Mouse (Mus musculus): Measurements from ENCODE around the gene Bhlha9. TPM values are rescaled to one million over a fixed set of nuclear protein-coding genes. Genes with fewer than 3 reads are reported as not detected.

The Bhlha9 gene
- total and polyA plus RNA-seq, 3 experiments: not detected

- no peak overlapping the region for H3K4me2 ChIP-seq (ENCODE audit: insufficient read depth, low read depth, poor library complexity, severe bottlenecking)
- H3K27ac ChIP-seq (ENCODE audit: insufficient read depth, low read depth): no peak overlapping the region
- dilution Hi-C loops (cut with MboI; ENCODE audit: extremely low pct_ligation_motif_present, extremely low pct_unique_long_range_greater_than_20kb, low sequenced_read_pairs): no loop called here
- H3K79me2 ChIP-seq (replicated peaks; ENCODE audit: control insufficient read depth, extremely low read depth, insufficient read depth, poor library complexity, severe bottlenecking): no peaks in the 10 kb centered on the region
- in situ Hi-C loops (cut with MboI; ENCODE audit: low pct_ligation_motif_present, low pct_unique_long_range_greater_than_20kb, low sequenced_read_pairs): no loop called here
- no peaks in the 10 kb centered on the region for H3K9me3 ChIP-seq (replicated peaks; ENCODE audit: low read length)
- no peak for DNase-seq (ENCODE audit: extremely low read depth)
- no peak overlapping the region for H3K4me3 ChIP-seq (replicated peaks in 1 of 3; ENCODE audit: low read depth in 2 of 3, low read length in 2 of 3, poor library complexity in 1 of 3)
- no peak overlapping the region for H3K9ac ChIP-seq (ENCODE audit: insufficient read depth, low read depth)
- no peak for TF ChIP-seq ETS1 (conservative IDR thresholded peaks at IDR 0.05; ENCODE audit: low read depth, low read length)
- no peak for TF ChIP-seq SMC3 (IDR thresholded peaks at IDR 0.05; ENCODE audit: low read depth, low read length)
- no peak for TF ChIP-seq SIN3A (IDR thresholded peaks at IDR 0.05; ENCODE audit: low read length)
- TF ChIP-seq USF2 (conservative IDR thresholded peaks at IDR 0.05; ENCODE audit: low read depth, low read length): no peak
- no peak for TF ChIP-seq JUND (conservative IDR thresholded peaks at IDR 0.05; ENCODE audit: low read depth, low read length)
- no peak for TF ChIP-seq EP300 (IDR thresholded peaks at IDR 0.05; ENCODE audit: low read length)
- H3K4me1 ChIP-seq (ENCODE audit: control insufficient read depth in 1 of 2, insufficient read depth in 2 of 2): peaks cover 0 to 3% of the 10 kb centered on the region in 2 experiments; a peak in 2 of 4 replicates
- peaks cover 1% of the 10 kb centered on the region for H3K27me3 ChIP-seq (replicated peaks)
- H3K36me3 ChIP-seq (replicated peaks in 1 of 2; ENCODE audit: control insufficient read depth in 1 of 2, insufficient read depth in 1 of 2, low read length in 1 of 2): no peaks in the 10 kb centered on the region
These were observed 32.8 kb upstream of the Bhlha9 start for GRCm38 (mm10) chr11:76639269-76639985.

GRCm38 (mm10) chr11:76640231-76640630 is 32.0 kb upstream of the Bhlha9 start:
- TF ChIP-seq MAZ (IDR thresholded peaks at IDR 0.05; ENCODE audit: low read depth, low read length) (no peak), USF2 (conservative IDR thresholded peaks at IDR 0.05; ENCODE audit: low read depth, low read length) (no peak), E2F4 (IDR thresholded peaks at IDR 0.05; ENCODE audit: insufficient replicate concordance, low read depth, low read length) (no peak), UBTF (IDR thresholded peaks at IDR 0.05; ENCODE audit: low read depth, low read length) (no peak), ZC3H11A (IDR thresholded peaks at IDR 0.05; ENCODE audit: low read depth, low read length) (no peak), JUN (IDR thresholded peaks at IDR 0.05; ENCODE audit: insufficient read depth, low read depth, low read length) (no peak), JUND (conservative IDR thresholded peaks at IDR 0.05; ENCODE audit: low read depth, low read length) (no peak), EP300 (IDR thresholded peaks at IDR 0.05; ENCODE audit: low read length) (no peak), TBP (conservative IDR thresholded peaks at IDR 0.05; ENCODE audit: low read depth, low read length) (no peak), KAT2A (IDR thresholded peaks at IDR 0.05; ENCODE audit: insufficient replicate concordance, low read length) (no peak), IRF4 (IDR thresholded peaks at IDR 0.05; ENCODE audit: low read depth, low read length) (no peak), MAX (IDR thresholded peaks at IDR 0.05; ENCODE audit: low read length) (no peak), HCFC1 (IDR thresholded peaks at IDR 0.05; ENCODE audit: low read depth, low read length) (no peak), CHD1 (IDR thresholded peaks at IDR 0.05; ENCODE audit: low read depth, low read length) (no peak)
- H3K36me3 ChIP-seq (replicated peaks in 1 of 2; ENCODE audit: control insufficient read depth in 1 of 2, insufficient read depth in 1 of 2, low read length in 1 of 2): no peaks in the 10 kb centered on the region
- H3K27me3 ChIP-seq (replicated peaks): peaks cover 9% of the 10 kb centered on the region
- no peak overlapping the region for H3K4me3 ChIP-seq (replicated peaks in 1 of 3; ENCODE audit: low read depth in 2 of 3, low read length in 2 of 3, poor library complexity in 1 of 3)
- no peak overlapping the region for H3K4me2 ChIP-seq (ENCODE audit: insufficient read depth, low read depth, poor library complexity, severe bottlenecking)
- in situ Hi-C loops (cut with MboI; ENCODE audit: low pct_ligation_motif_present, low pct_unique_long_range_greater_than_20kb, low sequenced_read_pairs): loop anchor here (10.0 kb wide), 2 partner anchors 95 to 185 kb away; no protein-coding TSS in a partner anchor
- no peaks in the 10 kb centered on the region for H3K9me3 ChIP-seq (replicated peaks; ENCODE audit: low read length)
- H3K4me1 ChIP-seq (ENCODE audit: control insufficient read depth in 1 of 2, insufficient read depth in 2 of 2): peaks cover 2 to 11% of the 10 kb centered on the region in 2 experiments; a peak in 3 of 4 replicates
- no peak for DNase-seq (ENCODE audit: extremely low read depth)
- dilution Hi-C loops (cut with MboI; ENCODE audit: extremely low pct_ligation_motif_present, extremely low pct_unique_long_range_greater_than_20kb, low sequenced_read_pairs): no loop called here
- H3K79me2 ChIP-seq (replicated peaks; ENCODE audit: control insufficient read depth, extremely low read depth, insufficient read depth, poor library complexity, severe bottlenecking): no peaks in the 10 kb centered on the region
- no peak overlapping the region for H3K9ac ChIP-seq (ENCODE audit: insufficient read depth, low read depth)
- no peak overlapping the region for H3K27ac ChIP-seq (ENCODE audit: insufficient read depth, low read depth)

Measured in CH12.LX (cell line).